In genomic region chr6:129359515-129359914, GRCm38 (mm10) we compare ENCODE assay signal across 23 mouse cellular contexts. TPM values are rescaled to one million over a fixed set of nuclear protein-coding genes. Genes with fewer than 3 reads are reported as not detected.
"Had no signal": no experiment of that assay in that cellular context is flagged by ENCODE, and none has a peak within 500 bp of the region (broad histone marks: within the 10 kb centered on the region; RNA-seq: fewer than 3 reads in every experiment).

No protein-coding gene starts in this region.

- DNase-seq: retina, postnatal 1 day; right cerebral cortex, adult 18-20 months; right cerebral cortex, postnatal 14 days; right cerebral cortex, postnatal 25 days; right cerebral cortex, postnatal 4 days; spleen, adult 18-20 months; thymus, adult 18-20 months; thymus, adult 2 months; thymus, postnatal 14 days; thymus, postnatal 25 days; thymus, postnatal 36 days; thymus, postnatal 4 days had no signal

- H3K4me3 ChIP-seq: neural tube, embryonic 15.5 days; stomach, embryonic 15.5 days had no signal

- H3K9me3 ChIP-seq: neural tube, embryonic 15.5 days; stomach, embryonic 15.5 days had no signal

- H3K9ac ChIP-seq: neural tube, embryonic 15.5 days; stomach, embryonic 15.5 days had no signal

- H3K36me3 ChIP-seq: neural tube, embryonic 15.5 days; stomach, embryonic 15.5 days had no signal

- H3K4me2 ChIP-seq: neural tube, embryonic 15.5 days; stomach, embryonic 15.5 days had no signal

- H3K27ac ChIP-seq: neural tube, embryonic 15.5 days; stomach, embryonic 15.5 days; stomach, postnatal 0 days had no signal

- H3K4me1 ChIP-seq: neural tube, embryonic 15.5 days; stomach, embryonic 15.5 days had no signal

- H3K27me3 ChIP-seq: neural tube, embryonic 15.5 days; stomach, embryonic 15.5 days had no signal

RNA-seq across cellular contexts. Expression of gene Clec12b, which starts 26.2 kb away (rescaled TPM):
- polyA plus RNA-seq: small intestine, adult 2 months; spleen, adult 2 months; stomach, embryonic 14.5 days; stomach, embryonic 15.5 days; stomach, embryonic 16.5 days; stomach, postnatal 0 days; thymus, adult 2 months had no signal

RNA-seq across cellular contexts. Expression of gene 4922502D21Rik, which starts 27.9 kb away (rescaled TPM):
- total RNA-seq: neutrophil, adult 5-6 weeks had no signal
- polyA plus RNA-seq: neural tube, embryonic 14.5 days; neural tube, embryonic 15.5 days; small intestine, adult 2 months; spleen, adult 2 months; stomach, embryonic 14.5 days; stomach, embryonic 15.5 days; stomach, embryonic 16.5 days; stomach, postnatal 0 days; urinary bladder, adult 2 months had no signal

RNA-seq across cellular contexts. Expression of gene Clec1b, which starts 37.6 kb away (rescaled TPM):
- polyA plus RNA-seq: testis, adult 2 months had no signal

RNA-seq across cellular contexts. Expression of gene Clec9a, which starts 49.1 kb away (rescaled TPM):
- polyA plus RNA-seq: testis, adult 2 months had no signal
